Mouse (Mus musculus) testis, adult 2 months (tissue): ENCODE results near the gene Ccser1.

ENCODE experiments used
- CTCF ChIP-seq: fragments of 200-500 bp; IDR thresholded peaks from 2 replicates; pipeline ENCODE4 v1.5.1; 2012; ENCODE audit warnings: low read depth, mild to moderate bottlenecking, inconsistent platforms, low read length, moderate library complexity; ENCODE audit not compliant: control insufficient read depth, insufficient read depth, insufficient replicate concordance
- POLR2A ChIP-seq: fragments of 200-500 bp; IDR thresholded peaks from 2 replicates; pipeline ENCODE4 v1.6.1; 2012; ENCODE audit warnings: low read depth, mild to moderate bottlenecking, inconsistent platforms, low read length, moderate library complexity; ENCODE audit not compliant: control insufficient read depth

DNA sequence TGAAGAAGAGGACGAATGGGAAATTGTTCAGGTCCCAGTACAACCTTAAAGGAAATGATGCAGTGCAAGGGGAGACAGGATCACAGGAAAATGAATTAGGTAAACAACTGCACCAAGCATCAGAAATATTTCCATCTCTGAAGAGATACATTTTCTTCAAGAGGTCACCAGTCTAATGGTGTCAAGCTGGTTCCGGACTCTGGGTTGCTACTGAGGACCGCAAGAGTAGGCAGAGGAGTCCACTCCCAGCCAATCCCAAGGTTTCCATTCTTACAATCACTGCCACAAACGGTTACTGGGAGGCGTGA lies 529 bp upstream of the Ccser1 start:
- TF ChIP-seq POLR2A: no peak
- TF ChIP-seq CTCF: no peak
